ENCODE assay signal across 8 mouse cellular contexts in the genomic region with DNA sequence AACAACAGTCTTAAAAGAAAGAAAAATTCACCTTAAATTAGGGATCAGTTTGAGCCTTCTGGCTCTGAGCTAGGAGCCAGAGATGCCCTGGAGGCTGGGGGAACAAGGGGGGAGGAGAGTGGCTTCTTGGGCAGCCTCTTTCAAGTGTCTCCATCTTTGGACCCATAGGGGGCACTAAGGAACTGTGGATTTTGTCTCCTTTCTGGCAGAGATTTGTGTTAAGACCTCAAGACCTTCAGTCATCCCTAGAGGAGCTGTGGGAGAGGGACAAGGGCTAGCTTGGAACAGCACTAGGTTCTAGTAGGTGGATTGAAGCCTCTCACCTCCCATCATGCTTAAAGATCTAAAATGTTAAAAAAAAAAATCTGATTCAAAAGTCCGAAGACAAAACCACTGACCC.
A peak's percentile ranks its signal among the peaks of the same experiment; 100 is the strongest.
DNase-seq lines count a peak whose midpoint lies in the region; ATAC-seq and TF ChIP-seq lines count a peak whose summit lies in the region.

No protein-coding gene starts in this region.

- peak; percentile 50 for DNase-seq in CD4-positive, CD25-positive, alpha-beta regulatory T cell, adult 2 months (ENCODE audit: low read depth, low spot score)
- peak; percentile 76 for DNase-seq in ZHBTc4 (ENCODE audit: low read depth, low spot score)
- DNase-seq in embryonic facial prominence, embryonic 14.5 days (ENCODE audit: low spot score) = peak; percentile 93
- DNase-seq in kidney, postnatal 14 days = peak; percentile 84
- peak; percentile 92 for DNase-seq in lung, postnatal 0 days (ENCODE audit: low spot score)
- peak; percentile 82 for DNase-seq in skeletal muscle tissue, adult 2 months (ENCODE audit: low read depth, low spot score)

- H3K4me2 ChIP-seq in embryonic facial prominence, embryonic 14.5 days (ENCODE audit: low read depth, low read length) = peak overlapping the region; percentile 44; the same call in 1 of the 2 replicates
- H3K4me2 ChIP-seq in heart, embryonic 16.5 days (ENCODE audit: low read depth, low read length) = peak overlapping the region; percentile 60
- H3K4me2 ChIP-seq in lung, postnatal 0 days (replicated peaks; ENCODE audit: low read depth, low read length) = peak overlapping the region; percentile 44

- 0 out of 2 replicates have a peak, but pooled peaks have one; percentile 17 for TF ChIP-seq EP300 in lung, postnatal 0 days (IDR thresholded peaks at IDR 0.05)

- peak; percentile 84 for TF ChIP-seq CTCF in lung, postnatal 0 days (IDR thresholded peaks at IDR 0.05)

- H3K27me3 ChIP-seq in embryonic facial prominence, embryonic 14.5 days (replicated peaks; ENCODE audit: control insufficient read depth, insufficient read depth, low read length) = 0 out of 2 replicates have a peak, but pooled peaks cover 10% of the 10 kb centered on the region
- H3K27me3 ChIP-seq in heart, embryonic 16.5 days (ENCODE audit: control insufficient read depth, insufficient read depth, low read length) = peaks cover 24% of the 10 kb centered on the region
- no peaks in the 10 kb centered on the region for H3K27me3 ChIP-seq in lung, postnatal 0 days (replicated peaks; ENCODE audit: insufficient read depth, low read length)

- H3K9ac ChIP-seq in embryonic facial prominence, embryonic 14.5 days (ENCODE audit: low read depth, low read length) = no peak overlapping the region
- peak overlapping the region; percentile 54 for H3K9ac ChIP-seq in heart, embryonic 16.5 days (ENCODE audit: low read length)
- no peak overlapping the region for H3K9ac ChIP-seq in lung, postnatal 0 days (replicated peaks; ENCODE audit: low read depth)

- no peak for ATAC-seq in CD4-positive, CD25-positive, alpha-beta regulatory T cell, adult 4 months
- ATAC-seq in embryonic facial prominence, embryonic 14.5 days (ENCODE audit: low read depth) = peak; percentile 65
- ATAC-seq in heart, embryonic 16.5 days (replicated peaks; ENCODE audit: extremely low read depth, insufficient read depth, low FRiP score) = peak; percentile 72
- peak; percentile 75 for ATAC-seq in lung, postnatal 0 days

- H3K9me3 ChIP-seq in embryonic facial prominence, embryonic 14.5 days (ENCODE audit: control insufficient read depth, low read length) = no peaks in the 10 kb centered on the region
- H3K9me3 ChIP-seq in heart, embryonic 16.5 days (replicated peaks; ENCODE audit: control insufficient read depth, low read length) = no peaks in the 10 kb centered on the region
- no peaks in the 10 kb centered on the region for H3K9me3 ChIP-seq in lung, postnatal 0 days (ENCODE audit: low read length)

- 7% methylated on average over 1 of the region's 1 CpGs for WGBS in embryonic facial prominence, embryonic 14.5 days
- 7% methylated on average over 1 of the region's 1 CpGs for WGBS in heart, embryonic 16.5 days
- 6% methylated on average over 1 of the region's 1 CpGs for WGBS in lung, postnatal 0 days

- peaks cover 37% of the 10 kb centered on the region for H3K4me1 ChIP-seq in embryonic facial prominence, embryonic 14.5 days (ENCODE audit: control insufficient read depth, insufficient read depth, low read length)
- H3K4me1 ChIP-seq in heart, embryonic 16.5 days (ENCODE audit: control insufficient read depth, insufficient read depth, low read length) = peaks cover 18% of the 10 kb centered on the region
- peaks cover 7% of the 10 kb centered on the region; the same call in 1 of the 2 replicates for H3K4me1 ChIP-seq in lung, postnatal 0 days (ENCODE audit: insufficient read depth, low read depth, low read length)

- no peak overlapping the region for H3K4me3 ChIP-seq in embryonic facial prominence, embryonic 14.5 days (ENCODE audit: low read depth, low read length)
- peak overlapping the region; percentile 30; the same call in 1 of the 2 replicates for H3K4me3 ChIP-seq in heart, embryonic 16.5 days (ENCODE audit: low read length)
- no peak overlapping the region for H3K4me3 ChIP-seq in lung, postnatal 0 days (ENCODE audit: low read depth, low read length)

- no peaks in the 10 kb centered on the region for H3K36me3 ChIP-seq in embryonic facial prominence, embryonic 14.5 days (ENCODE audit: control insufficient read depth, insufficient read depth, low read length)
- H3K36me3 ChIP-seq in heart, embryonic 16.5 days (ENCODE audit: control insufficient read depth, insufficient read depth) = no peaks in the 10 kb centered on the region
- H3K36me3 ChIP-seq in lung, postnatal 0 days (ENCODE audit: insufficient read depth, low read length) = no peaks in the 10 kb centered on the region

- H3K27ac ChIP-seq in embryonic facial prominence, embryonic 14.5 days (replicated peaks; ENCODE audit: low read depth, low read length) = peak overlapping the region; percentile 65
- H3K27ac ChIP-seq in heart, embryonic 16.5 days (ENCODE audit: low read length) = peak overlapping the region; percentile 79
- peak overlapping the region; percentile 54; the same call in 1 of the 2 replicates for H3K27ac ChIP-seq in lung, postnatal 0 days (ENCODE audit: low read length)
